Mouse (Mus musculus): ENCODE measurements around the gene Hpca. TPM values are rescaled to one million over a fixed set of nuclear protein-coding genes. Genes with fewer than 3 reads are reported as not detected.

The Hpca gene
- total RNA-seq, 2 experiments from 2014 or later, result not detected

DNA sequence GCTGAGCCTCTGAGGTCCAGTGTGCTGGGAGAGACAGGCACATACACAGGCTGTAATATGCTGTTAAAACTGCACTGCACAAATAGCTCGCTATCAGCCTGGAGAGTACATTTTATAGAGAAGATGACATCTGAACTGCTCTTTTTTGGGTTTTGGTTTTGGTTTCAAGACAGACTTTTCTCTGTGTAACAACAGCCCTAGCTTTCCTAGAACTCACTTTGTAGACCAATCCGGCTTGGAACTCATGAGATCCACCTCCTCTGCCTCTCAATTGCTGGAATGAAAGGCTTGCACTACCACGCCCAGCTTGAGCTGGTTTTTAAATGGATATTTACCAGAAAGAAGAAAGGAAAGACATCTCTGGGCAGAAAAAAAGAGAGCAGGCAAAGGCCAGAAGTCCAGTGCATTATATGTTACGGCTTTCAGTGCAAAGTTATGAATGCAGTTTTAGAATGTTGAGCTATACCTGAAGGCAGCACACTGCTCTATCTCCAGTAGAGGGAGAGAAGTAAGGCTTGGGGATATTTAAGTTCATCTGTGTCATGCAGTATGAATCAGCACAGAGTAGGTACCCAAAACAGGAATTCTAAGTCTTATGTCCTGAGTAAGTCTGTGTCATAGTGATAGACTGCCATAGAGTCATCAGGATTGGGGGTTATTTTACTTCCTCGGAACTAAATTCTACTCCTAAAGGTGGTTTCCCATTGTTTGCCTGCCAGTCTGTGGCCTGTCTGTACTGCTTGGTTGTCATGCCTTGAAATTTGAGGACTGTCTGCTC, 54.0 kb downstream of the Hpca start:
- intact Hi-C loops (cut with DNase I), result no loop called here
- DNase-seq, result no peak

DNA sequence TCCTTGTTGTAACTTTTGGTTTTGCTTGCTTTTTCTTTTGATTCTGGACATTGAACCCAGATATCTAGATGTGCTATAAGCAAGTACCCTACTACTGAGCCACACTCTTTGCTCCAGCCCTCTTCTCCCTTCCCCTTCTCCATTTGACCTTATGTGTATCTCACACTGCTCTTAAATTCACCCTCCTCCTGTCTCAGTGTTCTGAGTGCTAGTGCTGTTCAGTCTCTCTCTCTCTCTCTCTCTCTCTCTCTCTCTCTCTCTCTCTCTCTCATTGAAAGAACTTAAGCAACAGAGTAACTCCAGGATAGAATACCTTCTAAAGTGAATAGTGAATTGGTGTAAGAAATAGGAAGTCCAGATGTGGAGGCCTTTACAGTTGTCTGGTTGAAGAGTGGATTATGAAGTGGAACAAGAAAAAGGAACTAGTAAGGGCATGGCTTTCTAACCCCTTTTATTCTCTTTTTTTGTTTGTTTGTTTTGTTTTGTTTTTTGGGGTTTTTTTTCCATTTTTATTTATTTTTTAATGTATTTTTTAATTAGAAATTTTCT, 56.1 kb downstream of the Hpca start:
- no peak for DNase-seq
- intact Hi-C loops (cut with DNase I), result no loop called here

DNA sequence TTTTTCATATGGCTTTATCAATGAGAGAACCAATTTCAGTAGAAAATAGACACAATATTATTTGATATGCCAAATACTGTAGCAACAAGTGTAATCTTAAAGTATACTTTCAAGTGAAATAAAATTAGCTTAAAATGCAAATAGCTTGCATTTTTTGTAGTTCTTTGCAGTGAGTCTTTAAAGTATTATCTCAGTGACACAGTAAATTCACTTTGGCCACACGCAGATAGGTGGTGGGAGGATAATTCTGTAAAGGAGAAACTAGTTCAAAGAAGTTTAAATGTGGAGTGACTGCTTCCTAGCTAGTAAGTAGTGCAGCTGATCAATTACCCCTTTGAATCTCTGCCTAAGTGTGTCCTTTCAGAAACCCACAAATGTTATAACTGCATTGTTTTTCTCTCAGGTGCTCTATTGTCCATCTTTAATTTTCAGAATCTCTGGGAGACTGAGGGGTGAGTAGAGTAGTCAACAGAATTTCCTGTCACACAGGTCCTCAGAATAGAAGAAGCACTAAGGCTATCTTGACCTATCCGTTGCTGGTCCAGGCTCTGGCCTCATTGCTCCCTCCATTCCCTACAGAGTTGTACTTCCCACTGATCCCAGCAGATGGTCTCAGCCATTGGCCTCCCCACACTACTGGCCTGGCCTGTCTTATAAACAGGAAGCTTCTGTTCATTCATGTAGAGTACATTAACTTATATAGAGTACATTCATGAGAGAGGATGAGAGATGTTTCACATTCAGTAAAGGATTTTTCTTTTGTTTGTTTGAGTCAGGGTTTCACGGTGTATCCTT, 59.4 kb downstream of the Hpca start:
- intact Hi-C loops (cut with DNase I), result no loop called here

More for the DNA sequence above, 59.4 kb downstream of the Hpca start:
- DNase-seq, result no peak

Other genes with a start within 250 kb of the Hpca start
- under 1 TPM; 0.51 to 0.79 TPM for gene Trim62, start 238.5 kb downstream of the Hpca start, total RNA-seq (2021)
- gene Azin2, start 159.6 kb downstream of the Hpca start, total RNA-seq (2021), result 1 to 10 TPM; 2.2 to 2.6 TPM
- 10 to 100 TPM; 28.1 to 34.1 TPM for gene Ak2, start 130.1 kb downstream of the Hpca start, total RNA-seq (2021)
- 10 to 100 TPM; 20.3 to 22.7 TPM for gene Rnf19b, start 63.8 kb downstream of the Hpca start, total RNA-seq (2021)
- not detected for gene Tmem54, start 16.5 kb downstream of the Hpca start, total RNA-seq (2021)
- 10 to 100 TPM; 68.2 to 86.2 TPM for gene Fndc5, start 15.0 kb upstream of the Hpca start, total RNA-seq (2021)
- gene S100pbp, start 67.7 kb upstream of the Hpca start, total RNA-seq (2021), result 1 to 10 TPM; 3.3 to 5.1 TPM
- 10 to 100 TPM; 38.0 to 39.8 TPM for gene Yars, start 67.7 kb upstream of the Hpca start, total RNA-seq (2021)
- 1 to 10 TPM; 1.7 to 1.9 TPM for gene C77080, start 139.4 kb upstream of the Hpca start, total RNA-seq (2021)
- 10 to 100 TPM; 38.3 to 44.9 TPM for gene Sync, start 165.6 kb upstream of the Hpca start, total RNA-seq (2021)
- 10 to 100 TPM; 36.0 to 47.3 TPM for gene Rbbp4, start 213.3 kb upstream of the Hpca start, total RNA-seq (2021)
- 10 to 100 TPM; 23.3 to 24.2 TPM for gene Zbtb8os, start 213.7 kb upstream of the Hpca start, total RNA-seq (2021)

Data from gastrocnemius, postnatal 36 days (tissue).